8 mouse cellular contexts compared by ENCODE assay signal in the genomic region with DNA sequence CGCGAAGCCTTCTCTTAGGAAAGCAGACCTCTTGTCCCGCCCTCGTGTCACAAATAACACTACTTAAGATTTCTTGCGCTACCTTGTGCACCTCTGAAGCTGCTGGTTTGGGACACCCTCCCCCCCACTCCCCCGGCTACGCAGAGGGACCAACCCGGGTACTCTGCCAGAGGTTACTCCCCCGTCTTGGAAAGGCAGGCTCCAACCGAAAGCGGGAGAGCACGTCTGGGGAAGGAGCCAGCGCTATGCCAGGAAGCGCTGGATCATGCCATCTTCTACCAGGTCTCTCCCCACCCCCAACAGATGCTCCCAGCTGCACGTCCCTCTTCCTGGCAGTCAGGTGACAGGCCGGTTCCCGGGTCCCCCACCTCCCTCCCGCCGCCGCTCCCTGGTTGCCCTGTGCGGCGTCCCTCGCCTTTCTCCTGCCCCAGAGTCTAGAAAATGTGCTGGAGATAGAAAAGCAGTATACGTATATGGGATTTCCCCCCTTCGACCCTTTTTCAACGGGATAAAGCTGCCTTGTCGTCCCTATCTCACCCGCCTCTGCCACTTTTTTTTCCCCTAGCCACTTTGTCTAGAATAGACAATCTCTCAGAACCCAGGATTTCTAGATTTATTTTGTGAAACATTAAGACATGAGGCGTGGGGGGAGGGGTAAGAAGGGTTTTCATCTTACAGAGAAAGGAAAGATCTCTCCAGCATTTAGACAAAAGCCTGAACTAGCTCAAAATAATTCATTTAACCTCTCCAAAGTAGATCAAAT. TPM values are rescaled to one million over a fixed set of nuclear protein-coding genes. Genes with fewer than 3 reads are reported as not detected.
A peak's percentile ranks its signal among the peaks of the same experiment; 100 is the strongest.
DNase-seq lines count a peak whose midpoint lies in the region; ATAC-seq lines count a peak whose summit lies in the region.

No protein-coding gene starts in this region.

- peaks cover 25% of the 10 kb centered on the region for H3K4me1 ChIP-seq in embryonic facial prominence, embryonic 13.5 days

- ATAC-seq in frontal cortex, adult (ENCODE audit: low TSS enrichment), result peak; percentile 40
- peak; percentile 40 for ATAC-seq in embryonic facial prominence, embryonic 13.5 days (ENCODE audit: insufficient number of reproducible peaks, insufficient read depth, low FRiP score, low TSS enrichment, low read depth)

- no peaks in the 10 kb centered on the region for H3K9me3 ChIP-seq in embryonic facial prominence, embryonic 13.5 days

- H3K27ac ChIP-seq in embryonic facial prominence, embryonic 13.5 days, result peak overlapping the region; percentile 66

- 1% methylated on average over 29 of the region's 29 CpGs for WGBS in embryonic facial prominence, embryonic 13.5 days

- peak overlapping the region; percentile 93 for H3K4me3 ChIP-seq in embryonic facial prominence, embryonic 13.5 days

- H3K9ac ChIP-seq in embryonic facial prominence, embryonic 13.5 days, result peak overlapping the region; percentile 82

- no peak for DNase-seq in frontal cortex, postnatal 25 days (ENCODE audit: low spot score in 2 of 2)
- DNase-seq in adrenal gland, postnatal 14 days, result peak; percentile 87
- peak; percentile 76 to 80 for DNase-seq in heart, postnatal 10 days
- peak; percentile 72 to 89 for DNase-seq in kidney, postnatal 25 days
- DNase-seq in lung, postnatal 14 days, result peak; percentile 50
- DNase-seq in right cerebral cortex, postnatal 4 days, result peak; percentile 34

- intact Hi-C loops in heart, postnatal 10 days (cut with DNase I), result loop anchor here (5.0 kb wide), 4 partner anchors 58 to 388 kb away; no protein-coding TSS in a partner anchor

- H3K4me2 ChIP-seq in embryonic facial prominence, embryonic 13.5 days, result peak overlapping the region; percentile 90

- no peaks in the 10 kb centered on the region for H3K36me3 ChIP-seq in embryonic facial prominence, embryonic 13.5 days

- H3K27me3 ChIP-seq in embryonic facial prominence, embryonic 13.5 days, result peaks cover 5% of the 10 kb centered on the region

RNA-seq across cellular contexts. Expression of gene Map3k1, which starts 0.9 kb away (rescaled TPM):
- 60.4 and 62.0 TPM in 2 replicates for total RNA-seq in adrenal gland, postnatal 14 days (2021)
- polyA plus RNA-seq in embryonic facial prominence, embryonic 13.5 days (2015; fragmentation: Nextera tagmentation; extraction: Ambion mirVana), result 16.1 and 20.5 TPM in 2 replicates
- 10 to 100 TPM; 33.7 to 38.5 TPM for total RNA-seq in heart, postnatal 10 days (2021)

Comparison
In these comparisons a context has a peak if more than half of its experiments do, and no peak if none do; other contexts are left out.
1. DNase-seq: peak in adrenal gland, postnatal 14 days (single experiment), heart, postnatal 10 days (2 of 2), kidney, postnatal 25 days (2 of 2), lung, postnatal 14 days (single experiment) and right cerebral cortex, postnatal 4 days (single experiment); none in frontal cortex, postnatal 25 days (0 of 2).